Mouse (Mus musculus): ENCODE data around the gene Spin1. TPM values are rescaled to one million over a fixed set of nuclear protein-coding genes. Genes with fewer than 3 reads are reported as not detected.

Gene Spin1
- total and polyA plus RNA-seq, 2 experiments from 2014 or later = 31.3 to 41.7 TPM

GRCm38 (mm10) chr13:51128417-51128816 is 27.7 kb downstream of the Spin1 start:
- 48% methylated on average over 7 of the region's 7 CpGs for WGBS
- Histone ChIP-seq H3K4me2 (ENCODE audit: low read depth, low read length) (no peak overlapping the region), H3K4me3 (ENCODE audit: low read depth, low read length) (no peak overlapping the region), H3K27ac (ENCODE audit: low read depth) (no peak overlapping the region), H3K9ac (replicated peaks; ENCODE audit: low read depth, low read length) (no peak overlapping the region), H3K36me3 (replicated peaks; ENCODE audit: control insufficient read depth, insufficient read depth, low read length) (peaks cover 16% of the 10 kb centered on the region; the same call in 1 of the 2 replicates), H3K27me3 (ENCODE audit: control insufficient read depth, insufficient read depth, low read length) (no peaks in the 10 kb centered on the region), H3K4me1 (ENCODE audit: control insufficient read depth, insufficient read depth) (peaks cover 24% of the 10 kb centered on the region), H3K9me3 (replicated peaks; ENCODE audit: control insufficient read depth, low read length) (no peaks in the 10 kb centered on the region)
- DNase-seq (ENCODE audit: low spot score) = no peak
- ATAC-seq (ENCODE audit: insufficient read depth, low read depth) = no peak
- TF ChIP-seq EP300 (IDR thresholded peaks at IDR 0.05; ENCODE audit: low read depth) (no peak), CTCF (IDR thresholded peaks at IDR 0.05; ENCODE audit: low read depth) (no peak)

GRCm38 (mm10) chr13:51131179-51131578 is 30.5 kb downstream of the Spin1 start:
- Histone ChIP-seq H3K36me3 (replicated peaks; ENCODE audit: control insufficient read depth, insufficient read depth, low read length) (peaks cover 13% of the 10 kb centered on the region; the same call in 1 of the 2 replicates), H3K4me3 (ENCODE audit: low read depth, low read length) (no peak overlapping the region), H3K9me3 (replicated peaks; ENCODE audit: control insufficient read depth, low read length) (no peaks in the 10 kb centered on the region), H3K9ac (replicated peaks; ENCODE audit: low read depth, low read length) (no peak overlapping the region), H3K27me3 (ENCODE audit: control insufficient read depth, insufficient read depth, low read length) (no peaks in the 10 kb centered on the region), H3K4me2 (ENCODE audit: low read depth, low read length) (no peak overlapping the region), H3K4me1 (ENCODE audit: control insufficient read depth, insufficient read depth) (peaks cover 18% of the 10 kb centered on the region), H3K27ac (ENCODE audit: low read depth) (no peak overlapping the region)
- 74% methylated on average over 10 of the region's 10 CpGs for WGBS
- TF ChIP-seq EP300 (IDR thresholded peaks at IDR 0.05; ENCODE audit: low read depth) = no peak
- DNase-seq (ENCODE audit: low spot score) = no peak
- ATAC-seq (ENCODE audit: insufficient read depth, low read depth) = no peak

GRCm38 (mm10) chr13:51136315-51136714 is 35.6 kb downstream of the Spin1 start:
- Histone ChIP-seq H3K4me2 (ENCODE audit: low read depth, low read length) (no peak overlapping the region), H3K9me3 (replicated peaks; ENCODE audit: control insufficient read depth, low read length) (no peaks in the 10 kb centered on the region), H3K9ac (replicated peaks; ENCODE audit: low read depth, low read length) (no peak overlapping the region), H3K4me3 (ENCODE audit: low read depth, low read length) (no peak overlapping the region), H3K27me3 (ENCODE audit: control insufficient read depth, insufficient read depth, low read length) (no peaks in the 10 kb centered on the region), H3K36me3 (replicated peaks; ENCODE audit: control insufficient read depth, insufficient read depth, low read length) (peaks cover 15% of the 10 kb centered on the region), H3K4me1 (ENCODE audit: control insufficient read depth, insufficient read depth) (peaks cover 8% of the 10 kb centered on the region; the same call in 1 of the 2 replicates), H3K27ac (ENCODE audit: low read depth) (0 out of 2 replicates have a peak overlapping the region, but pooled peaks have one; percentile 38)
- DNase-seq (ENCODE audit: low spot score) (no peak), ATAC-seq (ENCODE audit: insufficient read depth, low read depth) (no peak)
- TF ChIP-seq EP300 (IDR thresholded peaks at IDR 0.05; ENCODE audit: low read depth) = no peak
- TF ChIP-seq CTCF (IDR thresholded peaks at IDR 0.05; ENCODE audit: low read depth) = no peak
- WGBS = 87% methylated on average over 4 of the region's 4 CpGs

- Histone ChIP-seq H3K4me1 (ENCODE audit: control insufficient read depth, insufficient read depth) (peaks cover 8% of the 10 kb centered on the region; the same call in 1 of the 2 replicates), H3K9ac (replicated peaks; ENCODE audit: low read depth, low read length) (no peak overlapping the region), H3K9me3 (replicated peaks; ENCODE audit: control insufficient read depth, low read length) (no peaks in the 10 kb centered on the region), H3K4me3 (ENCODE audit: low read depth, low read length) (no peak overlapping the region), H3K27ac (ENCODE audit: low read depth) (peak overlapping the region; percentile 38; the same call in 1 of the 2 replicates), H3K36me3 (replicated peaks; ENCODE audit: control insufficient read depth, insufficient read depth, low read length) (peaks cover 20% of the 10 kb centered on the region), H3K4me2 (ENCODE audit: low read depth, low read length) (no peak overlapping the region), H3K27me3 (ENCODE audit: control insufficient read depth, insufficient read depth, low read length) (no peaks in the 10 kb centered on the region)
- 54% methylated on average over 2 of the region's 2 CpGs for WGBS
- TF ChIP-seq EP300 (IDR thresholded peaks at IDR 0.05; ENCODE audit: low read depth) = no peak
- TF ChIP-seq CTCF (IDR thresholded peaks at IDR 0.05; ENCODE audit: low read depth) = no peak
- DNase-seq (ENCODE audit: low spot score) = no peak
- ATAC-seq (ENCODE audit: insufficient read depth, low read depth) = no peak
These were observed 36.5 kb downstream of the Spin1 start for GRCm38 (mm10) chr13:51136996-51137701.

GRCm38 (mm10) chr13:51137702-51138031 is 37.0 kb downstream of the Spin1 start:
- Histone ChIP-seq H3K27me3 (ENCODE audit: control insufficient read depth, insufficient read depth, low read length) (no peaks in the 10 kb centered on the region), H3K36me3 (replicated peaks; ENCODE audit: control insufficient read depth, insufficient read depth, low read length) (peaks cover 20% of the 10 kb centered on the region), H3K4me2 (ENCODE audit: low read depth, low read length) (no peak overlapping the region), H3K4me1 (ENCODE audit: control insufficient read depth, insufficient read depth) (peaks cover 8% of the 10 kb centered on the region; the same call in 1 of the 2 replicates), H3K27ac (ENCODE audit: low read depth) (peak overlapping the region; percentile 38; the same call in 1 of the 2 replicates), H3K9ac (replicated peaks; ENCODE audit: low read depth, low read length) (no peak overlapping the region), H3K9me3 (replicated peaks; ENCODE audit: control insufficient read depth, low read length) (no peaks in the 10 kb centered on the region), H3K4me3 (ENCODE audit: low read depth, low read length) (no peak overlapping the region)
- TF ChIP-seq CTCF (IDR thresholded peaks at IDR 0.05; ENCODE audit: low read depth) (no peak), EP300 (IDR thresholded peaks at IDR 0.05; ENCODE audit: low read depth) (no peak)
- ATAC-seq (ENCODE audit: insufficient read depth, low read depth) (no peak), DNase-seq (ENCODE audit: low spot score) (no peak)

GRCm38 (mm10) chr13:51147106-51147505 is 46.4 kb downstream of the Spin1 start:
- Histone ChIP-seq H3K4me2 (ENCODE audit: low read depth, low read length) (no peak overlapping the region), H3K27ac (ENCODE audit: low read depth) (no peak overlapping the region), H3K4me3 (ENCODE audit: low read depth, low read length) (no peak overlapping the region), H3K36me3 (replicated peaks; ENCODE audit: control insufficient read depth, insufficient read depth, low read length) (peaks cover 40% of the 10 kb centered on the region), H3K4me1 (ENCODE audit: control insufficient read depth, insufficient read depth) (no peaks in the 10 kb centered on the region), H3K27me3 (ENCODE audit: control insufficient read depth, insufficient read depth, low read length) (no peaks in the 10 kb centered on the region), H3K9ac (replicated peaks; ENCODE audit: low read depth, low read length) (no peak overlapping the region), H3K9me3 (replicated peaks; ENCODE audit: control insufficient read depth, low read length) (no peaks in the 10 kb centered on the region)
- 60% methylated on average over 1 of the region's 1 CpGs for WGBS
- ATAC-seq (ENCODE audit: insufficient read depth, low read depth) = no peak
- DNase-seq (ENCODE audit: low spot score) = no peak
- TF ChIP-seq CTCF (IDR thresholded peaks at IDR 0.05; ENCODE audit: low read depth) (no peak), EP300 (IDR thresholded peaks at IDR 0.05; ENCODE audit: low read depth) (no peak)
